Mouse (Mus musculus) liver, postnatal 0 days (tissue): ENCODE results near the gene Rhof.

Experiments used
- CTCF ChIP-seq: sonication (generic); IDR thresholded peaks from 2 replicates; pipeline ENCODE4 v1.5.1; 2016; ENCODE audit warnings: antibody characterized with exemption, low read depth
- EP300 ChIP-seq: IDR thresholded peaks from 2 replicates; pipeline ENCODE4 v1.6.1; 2016; ENCODE audit warnings: antibody characterized with exemption, low read depth, mild to moderate bottlenecking

DNA sequence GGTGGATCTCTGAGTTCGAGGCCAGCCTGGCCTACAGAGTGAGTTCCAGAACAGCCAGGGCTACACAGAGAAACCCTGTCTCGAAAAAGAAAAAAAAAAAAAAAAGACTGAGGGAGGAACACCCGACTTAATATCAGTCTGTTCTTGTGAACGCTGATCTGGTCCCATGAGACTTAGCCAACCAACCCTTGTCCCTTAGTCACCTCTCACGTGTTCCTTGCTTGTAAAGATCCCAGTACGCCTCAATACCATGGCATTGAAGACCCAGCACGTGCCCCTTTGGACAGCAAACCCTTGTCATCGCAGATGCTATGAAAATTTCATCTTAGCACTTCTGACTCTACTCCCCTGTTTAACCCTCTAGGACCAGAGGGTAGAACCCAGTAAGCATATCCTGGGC, 36.2 kb downstream of the Rhof start:
- no peak for TF ChIP-seq CTCF
- no peak for TF ChIP-seq EP300
